Mouse (Mus musculus): Measurements from ENCODE around the gene Nxpe2. TPM values are rescaled to one million over a fixed set of nuclear protein-coding genes. Genes with fewer than 3 reads are reported as not detected.

The Nxpe2 gene
- polyA plus RNA-seq, 1 experiment from 2014 or later: 0.50 TPM

- WGBS: 55% methylated on average over 3 of the region's 3 CpGs
These were observed 1.5 kb upstream of the Nxpe2 start for GRCm38 (mm10) chr9:48354793-48355192.

GRCm38 (mm10) chr9:48354122-48354521 lies 868 bp upstream of the Nxpe2 start:
- 65% methylated on average over 4 of the region's 4 CpGs for WGBS
- no peaks in the 10 kb centered on the region for H3K36me3 ChIP-seq (ENCODE audit: control insufficient read depth, insufficient read depth, low read length)
- H3K4me1 ChIP-seq (ENCODE audit: control insufficient read depth, insufficient read depth, low read length): no peaks in the 10 kb centered on the region

More at GRCm38 (mm10) chr9:48354793-48355192, 1.5 kb upstream of the Nxpe2 start:
- H3K4me1 ChIP-seq (ENCODE audit: control insufficient read depth, insufficient read depth, low read length): no peaks in the 10 kb centered on the region
- H3K9ac ChIP-seq (ENCODE audit: low read depth, low read length): no peak overlapping the region
- no peak for ATAC-seq
- H3K36me3 ChIP-seq (ENCODE audit: control insufficient read depth, insufficient read depth, low read length): no peaks in the 10 kb centered on the region
- no peak overlapping the region for H3K27ac ChIP-seq (ENCODE audit: low read length)
- no peak overlapping the region for H3K4me3 ChIP-seq (ENCODE audit: low read depth, low read length)
- H3K4me2 ChIP-seq (ENCODE audit: low read length): no peak overlapping the region
- H3K9me3 ChIP-seq (replicated peaks; ENCODE audit: control insufficient read depth, low read length, poor library complexity, severe bottlenecking): no peaks in the 10 kb centered on the region
- no peaks in the 10 kb centered on the region for H3K27me3 ChIP-seq (ENCODE audit: control insufficient read depth, insufficient read depth, low read depth, low read length)

GRCm38 (mm10) chr9:48345866-48346265 lies 7.4 kb downstream of the Nxpe2 start:
- H3K4me1 ChIP-seq (ENCODE audit: control insufficient read depth, insufficient read depth, low read length): no peaks in the 10 kb centered on the region
- H3K27ac ChIP-seq (ENCODE audit: low read length): no peak overlapping the region
- 95% methylated on average over 3 of the region's 3 CpGs for WGBS
- no peaks in the 10 kb centered on the region for H3K36me3 ChIP-seq (ENCODE audit: control insufficient read depth, insufficient read depth, low read length)
- H3K4me3 ChIP-seq (ENCODE audit: low read depth, low read length): no peak overlapping the region
- no peak for ATAC-seq
- H3K9me3 ChIP-seq (replicated peaks; ENCODE audit: control insufficient read depth, low read length, poor library complexity, severe bottlenecking): no peaks in the 10 kb centered on the region
- no peak overlapping the region for H3K4me2 ChIP-seq (ENCODE audit: low read length)
- H3K9ac ChIP-seq (ENCODE audit: low read depth, low read length): no peak overlapping the region
- H3K27me3 ChIP-seq (ENCODE audit: control insufficient read depth, insufficient read depth, low read depth, low read length): no peaks in the 10 kb centered on the region

More at GRCm38 (mm10) chr9:48354122-48354521, 868 bp upstream of the Nxpe2 start:
- no peaks in the 10 kb centered on the region for H3K27me3 ChIP-seq (ENCODE audit: control insufficient read depth, insufficient read depth, low read depth, low read length)
- H3K9ac ChIP-seq (ENCODE audit: low read depth, low read length): no peak overlapping the region
- no peaks in the 10 kb centered on the region for H3K9me3 ChIP-seq (replicated peaks; ENCODE audit: control insufficient read depth, low read length, poor library complexity, severe bottlenecking)
- ATAC-seq: no peak
- no peak overlapping the region for H3K4me3 ChIP-seq (ENCODE audit: low read depth, low read length)
- no peak overlapping the region for H3K27ac ChIP-seq (ENCODE audit: low read length)
- no peak overlapping the region for H3K4me2 ChIP-seq (ENCODE audit: low read length)

GRCm38 (mm10) chr9:48345456-48345855 lies 7.8 kb downstream of the Nxpe2 start:
- Histone ChIP-seq H3K9me3 (replicated peaks; ENCODE audit: control insufficient read depth, low read length, poor library complexity, severe bottlenecking) (no peaks in the 10 kb centered on the region), H3K27me3 (ENCODE audit: control insufficient read depth, insufficient read depth, low read depth, low read length) (no peaks in the 10 kb centered on the region), H3K4me1 (ENCODE audit: control insufficient read depth, insufficient read depth, low read length) (no peaks in the 10 kb centered on the region), H3K9ac (ENCODE audit: low read depth, low read length) (no peak overlapping the region), H3K36me3 (ENCODE audit: control insufficient read depth, insufficient read depth, low read length) (no peaks in the 10 kb centered on the region), H3K4me2 (ENCODE audit: low read length) (no peak overlapping the region), H3K27ac (ENCODE audit: low read length) (no peak overlapping the region), H3K4me3 (ENCODE audit: low read depth, low read length) (no peak overlapping the region)
- 87% methylated on average over 9 of the region's 9 CpGs for WGBS
- no peak for ATAC-seq

- Histone ChIP-seq H3K27ac (ENCODE audit: low read length) (no peak overlapping the region), H3K4me1 (ENCODE audit: control insufficient read depth, insufficient read depth, low read length) (0 out of 2 replicates have a peak, but pooled peaks cover 5% of the 10 kb centered on the region), H3K36me3 (ENCODE audit: control insufficient read depth, insufficient read depth, low read length) (no peaks in the 10 kb centered on the region), H3K4me3 (ENCODE audit: low read depth, low read length) (no peak overlapping the region), H3K4me2 (ENCODE audit: low read length) (no peak overlapping the region), H3K9ac (ENCODE audit: low read depth, low read length) (no peak overlapping the region), H3K9me3 (replicated peaks; ENCODE audit: control insufficient read depth, low read length, poor library complexity, severe bottlenecking) (no peaks in the 10 kb centered on the region), H3K27me3 (ENCODE audit: control insufficient read depth, insufficient read depth, low read depth, low read length) (no peaks in the 10 kb centered on the region)
- WGBS: 84% methylated on average over 10 of the region's 10 CpGs
- no peak for ATAC-seq
These were observed 12.4 kb downstream of the Nxpe2 start for GRCm38 (mm10) chr9:48340708-48341380.

- H3K9me3 ChIP-seq (replicated peaks; ENCODE audit: control insufficient read depth, low read length, poor library complexity, severe bottlenecking): no peaks in the 10 kb centered on the region
- H3K36me3 ChIP-seq (ENCODE audit: control insufficient read depth, insufficient read depth, low read length): no peaks in the 10 kb centered on the region
- no peak overlapping the region for H3K4me2 ChIP-seq (ENCODE audit: low read length)
- ATAC-seq: no peak
- H3K27ac ChIP-seq (ENCODE audit: low read length): no peak overlapping the region
- 0 out of 2 replicates have a peak, but pooled peaks cover 5% of the 10 kb centered on the region for H3K4me1 ChIP-seq (ENCODE audit: control insufficient read depth, insufficient read depth, low read length)
- peak overlapping the region; percentile 10; the same call in 1 of the 2 replicates for H3K9ac ChIP-seq (ENCODE audit: low read depth, low read length)
- no peak overlapping the region for H3K4me3 ChIP-seq (ENCODE audit: low read depth, low read length)
- no peaks in the 10 kb centered on the region for H3K27me3 ChIP-seq (ENCODE audit: control insufficient read depth, insufficient read depth, low read depth, low read length)
- 39% methylated on average over 5 of the region's 5 CpGs for WGBS
These were observed 13.7 kb downstream of the Nxpe2 start for GRCm38 (mm10) chr9:48339563-48339962.

GRCm38 (mm10) chr9:48338783-48339455 lies 14.3 kb downstream of the Nxpe2 start:
- Histone ChIP-seq H3K36me3 (ENCODE audit: control insufficient read depth, insufficient read depth, low read length) (no peaks in the 10 kb centered on the region), H3K4me2 (ENCODE audit: low read length) (no peak overlapping the region), H3K4me3 (ENCODE audit: low read depth, low read length) (no peak overlapping the region), H3K9me3 (replicated peaks; ENCODE audit: control insufficient read depth, low read length, poor library complexity, severe bottlenecking) (no peaks in the 10 kb centered on the region), H3K27ac (ENCODE audit: low read length) (no peak overlapping the region), H3K27me3 (ENCODE audit: control insufficient read depth, insufficient read depth, low read depth, low read length) (no peaks in the 10 kb centered on the region), H3K4me1 (ENCODE audit: control insufficient read depth, insufficient read depth, low read length) (0 out of 2 replicates have a peak, but pooled peaks cover 5% of the 10 kb centered on the region), H3K9ac (ENCODE audit: low read depth, low read length) (no peak overlapping the region)
- ATAC-seq: no peak
- 83% methylated on average over 4 of the region's 4 CpGs for WGBS

GRCm38 (mm10) chr9:48329597-48329996 lies 23.7 kb downstream of the Nxpe2 start:
- no peaks in the 10 kb centered on the region for H3K36me3 ChIP-seq (ENCODE audit: control insufficient read depth, insufficient read depth, low read length)
- no peaks in the 10 kb centered on the region for H3K9me3 ChIP-seq (replicated peaks; ENCODE audit: control insufficient read depth, low read length, poor library complexity, severe bottlenecking)
- no peak overlapping the region for H3K9ac ChIP-seq (ENCODE audit: low read depth, low read length)
- H3K27me3 ChIP-seq (ENCODE audit: control insufficient read depth, insufficient read depth, low read depth, low read length): no peaks in the 10 kb centered on the region
- no peak for ATAC-seq
- no peak overlapping the region for H3K27ac ChIP-seq (ENCODE audit: low read length)
- no peak overlapping the region for H3K4me2 ChIP-seq (ENCODE audit: low read length)
- no peak overlapping the region for H3K4me3 ChIP-seq (ENCODE audit: low read depth, low read length)
- H3K4me1 ChIP-seq (ENCODE audit: control insufficient read depth, insufficient read depth, low read length): no peaks in the 10 kb centered on the region
- WGBS: 93% methylated on average over 7 of the region's 7 CpGs

- WGBS: 91% methylated on average over 9 of the region's 9 CpGs
- H3K4me1 ChIP-seq (ENCODE audit: control insufficient read depth, insufficient read depth, low read length): no peaks in the 10 kb centered on the region
- H3K9me3 ChIP-seq (replicated peaks; ENCODE audit: control insufficient read depth, low read length, poor library complexity, severe bottlenecking): no peaks in the 10 kb centered on the region
- no peaks in the 10 kb centered on the region for H3K27me3 ChIP-seq (ENCODE audit: control insufficient read depth, insufficient read depth, low read depth, low read length)
- H3K4me3 ChIP-seq (ENCODE audit: low read depth, low read length): no peak overlapping the region
- H3K4me2 ChIP-seq (ENCODE audit: low read length): no peak overlapping the region
- H3K36me3 ChIP-seq (ENCODE audit: control insufficient read depth, insufficient read depth, low read length): no peaks in the 10 kb centered on the region
- no peak overlapping the region for H3K9ac ChIP-seq (ENCODE audit: low read depth, low read length)
- H3K27ac ChIP-seq (ENCODE audit: low read length): no peak overlapping the region
- ATAC-seq: no peak
These were observed 26.9 kb downstream of the Nxpe2 start for GRCm38 (mm10) chr9:48326338-48326737.

Data from midbrain, embryonic 16.5 days (tissue).